Mouse (Mus musculus): ENCODE measurements around the gene St7. TPM values are rescaled to one million over a fixed set of nuclear protein-coding genes. Genes with fewer than 3 reads are reported as not detected.
"Not testable (repeated sequence)": the region's sequence is repeated elsewhere in the genome, so short reads cannot be mapped to it uniquely, and the experiment has no call there.

The St7 gene
- 10 to 100 TPM; 27.0 to 27.4 TPM for total RNA-seq (2021)
- long read RNA-seq, experiment 1, transcript St7-205 (16 exons, 2,115 nt) = minor isoform, 5 of 28 reads
- long read RNA-seq, experiment 1, transcript St7-202 (15 exons, 2,046 nt) = major isoform, 18 of 28 reads
- long read RNA-seq, experiment 1, partial matches to known transcripts = 0 of 28 reads
- long read RNA-seq, experiment 1, other reads (novel, unspliced or antisense) = 5 of 28 reads
- long read RNA-seq, experiment 2, transcript St7-202 (15 exons, 2,046 nt) = major isoform, 35 of 49 reads
- long read RNA-seq, experiment 2, partial matches to known transcripts = 1 of 49 reads
- long read RNA-seq, experiment 2, other reads (novel, unspliced or antisense) = 9 of 49 reads

- DNase-seq (ENCODE audit: low spot score in 2 of 2) = no peak
These were observed at the start of gene St7 for GRCm38 (mm10) chr6:17692647-17693046. TSS of gene St7 (plus strand) at chr6:17692933.

- no peak for DNase-seq (ENCODE audit: low spot score in 2 of 2)
These were observed 46.6 kb upstream of the St7 start for GRCm38 (mm10) chr6:17646107-17646506.

GRCm38 (mm10) chr6:17652132-17652531 lies 40.6 kb upstream of the St7 start:
- DNase-seq (ENCODE audit: low spot score in 2 of 2) = no peak

GRCm38 (mm10) chr6:17655080-17655479 lies 37.7 kb upstream of the St7 start:
- no peak for DNase-seq (ENCODE audit: low spot score in 2 of 2)

- DNase-seq (ENCODE audit: low spot score in 2 of 2) = no peak
These were observed 35.4 kb upstream of the St7 start for GRCm38 (mm10) chr6:17657308-17657707.

- no peak for DNase-seq (ENCODE audit: low spot score in 2 of 2)
These were observed 27.4 kb upstream of the St7 start for GRCm38 (mm10) chr6:17665348-17665747.

GRCm38 (mm10) chr6:17666024-17666423 lies 26.7 kb upstream of the St7 start:
- no peak for DNase-seq (ENCODE audit: low spot score in 2 of 2)

- DNase-seq (ENCODE audit: low spot score in 2 of 2) = no peak
These were observed 24.9 kb upstream of the St7 start for GRCm38 (mm10) chr6:17667813-17668212.

GRCm38 (mm10) chr6:17668334-17668733 lies 24.4 kb upstream of the St7 start:
- DNase-seq (ENCODE audit: low spot score in 2 of 2) = no peak

- no peak for DNase-seq (ENCODE audit: low spot score in 2 of 2)
These were observed 22.9 kb upstream of the St7 start for GRCm38 (mm10) chr6:17669826-17670225.

GRCm38 (mm10) chr6:17675019-17675756 lies 17.5 kb upstream of the St7 start:
- no peak for DNase-seq (ENCODE audit: low spot score in 2 of 2)

- DNase-seq (ENCODE audit: low spot score in 2 of 2) = no peak
These were observed 15.7 kb upstream of the St7 start for GRCm38 (mm10) chr6:17677008-17677407.

- no peak for DNase-seq (ENCODE audit: low spot score in 2 of 2)
These were observed 12.3 kb upstream of the St7 start for GRCm38 (mm10) chr6:17680266-17680925.

- DNase-seq (ENCODE audit: low spot score in 2 of 2) = no peak
These were observed 10.9 kb upstream of the St7 start for GRCm38 (mm10) chr6:17681810-17682209.

GRCm38 (mm10) chr6:17688676-17689075 lies 4.1 kb upstream of the St7 start:
- no peak for DNase-seq (ENCODE audit: low spot score in 2 of 2)

- DNase-seq (ENCODE audit: low spot score in 2 of 2) = peak; percentile 22 to 56
These were observed 1.2 kb downstream of the St7 start for GRCm38 (mm10) chr6:17693726-17694549.

GRCm38 (mm10) chr6:17694550-17694951 lies 1.8 kb downstream of the St7 start:
- peak; percentile 49 to 66 for DNase-seq (ENCODE audit: low spot score in 2 of 2)

- DNase-seq (ENCODE audit: low spot score in 2 of 2) = peak in 1 of 2 experiments; percentile 15
These were observed 3.6 kb downstream of the St7 start for GRCm38 (mm10) chr6:17696321-17696734.

GRCm38 (mm10) chr6:17700936-17701612 lies 8.3 kb downstream of the St7 start:
- DNase-seq (ENCODE audit: low spot score in 2 of 2) = no peak

GRCm38 (mm10) chr6:17704038-17704437 lies 11.3 kb downstream of the St7 start:
- DNase-seq (ENCODE audit: low spot score in 2 of 2) = not testable (repeated sequence)
